Mouse (Mus musculus) liver, embryonic 14.5 days (tissue): ENCODE results near the gene Atg101. TPM values are rescaled to one million over a fixed set of nuclear protein-coding genes. Genes with fewer than 3 reads are reported as not detected.

Experiments
- ATAC-seq: fragments of 200-750 bp; cut with Nextera tagmentation; 2 replicates; pipeline ENCODE4 v1.8.0; 2017; ENCODE audit warnings: moderate number of reproducible peaks, mild to moderate bottlenecking, moderate library complexity; ENCODE audit not compliant: insufficient read depth
- DNase-seq, 3 experiments: peaks; one replicate each; pipeline ENCODE4 v3.0.0-alpha.2; 2012 to 2013; ENCODE audit warnings: low read depth in 3 of 3, low spot score in 3 of 3
- H3K27ac ChIP-seq: fragments of 300-500 bp; sonication (generic); 2 replicates; pipeline ENCODE4 v1.5.1; 2014; ENCODE audit warnings: moderate library complexity, mild to moderate bottlenecking, control low read depth, inconsistent platforms
- H3K27me3 ChIP-seq: fragments of 300-500 bp; sonication (generic); 2 replicates; pipeline ENCODE4 v1.6.1; 2014; ENCODE audit warnings: mild to moderate bottlenecking, low read length, moderate library complexity; ENCODE audit not compliant: control insufficient read depth, insufficient read depth
- H3K36me3 ChIP-seq: fragments of 300-500 bp; sonication (generic); replicated peaks from 2 replicates; pipeline ENCODE4 v1.6.1; 2014; ENCODE audit warnings: low read depth; ENCODE audit not compliant: control insufficient read depth, insufficient read depth
- H3K4me1 ChIP-seq, 2 experiments: fragments of 200-500 bp in 1 of 2; fragments of 300-500 bp in 1 of 2; sonication (generic) in 1 of 2; replicated peaks; 2 replicates each; pipeline ENCODE4 v1.6.1; 2012 to 2014; ENCODE audit warnings: antibody characterized with exemption in 1 of 2, inconsistent platforms in 1 of 2, low read length in 1 of 2; ENCODE audit not compliant: control insufficient read depth in 2 of 2, insufficient read depth in 2 of 2
- H3K4me2 ChIP-seq: fragments of 300-500 bp; sonication (generic); 2 replicates; pipeline ENCODE4 v1.6.1; 2014; ENCODE audit warnings: low read depth, mild to moderate bottlenecking, control low read depth, moderate library complexity
- H3K4me3 ChIP-seq, 2 experiments: fragments of 200-500 bp in 1 of 2; fragments of 300-500 bp in 1 of 2; sonication (generic) in 1 of 2; 2 replicates each; pipeline ENCODE4 v1.5.1; 2012 to 2014; ENCODE audit warnings: low read depth in 2 of 2, low read length in 2 of 2, mild to moderate bottlenecking in 2 of 2, control low read depth in 1 of 2, inconsistent platforms in 1 of 2, moderate library complexity in 1 of 2; ENCODE audit not compliant: insufficient read depth in 1 of 2
- H3K9ac ChIP-seq: fragments of 300-500 bp; sonication (generic); replicated peaks from 2 replicates; pipeline ENCODE4 v1.6.1; 2014; ENCODE audit warnings: mild to moderate bottlenecking, control low read depth, moderate library complexity
- H3K9me3 ChIP-seq: fragments of 300-500 bp; sonication (generic); 2 replicates; pipeline ENCODE4 v1.6.1; 2016; ENCODE audit warnings: low read length, mixed read lengths; ENCODE audit not compliant: control insufficient read depth
- CTCF ChIP-seq: IDR thresholded peaks from 2 replicates; pipeline ENCODE4 v1.5.1; 2016; ENCODE audit warnings: antibody characterized with exemption, low read depth, control low read depth
- EP300 ChIP-seq: IDR thresholded peaks from 2 replicates; pipeline ENCODE4 v1.6.1; 2016; ENCODE audit warnings: antibody characterized with exemption, low read depth
- WGBS: fragments of 180-500 bp; shearing (Covaris S2); extraction: QIAGEN DNeasy Blood & Tissue Kit; methylation state at CpG from one replicate; pipeline ENCODE4 v1.1.7; 2014; ENCODE audit not compliant: insufficient replicate concordance; 5-methylcytosine and 5-hydroxymethylcytosine counted together
- polyA plus RNA-seq, 2 experiments: library from polyadenylated mRNA; depleted of rRNA in 1 of 2; stranded (reverse) in 1 of 2; unstranded in 1 of 2; fragments of >200 nt; fragmentation: Nextera tagmentation in 1 of 2; extraction: Ambion mirVana in 1 of 2; gene quantifications; 2 replicates each; pipeline versions ENCODE4 v1.2.1 to v1.2.3; 2012 to 2014

Atg101 gene
- polyA plus RNA-seq, 2 experiments: 17.2 to 23.7 TPM

- H3K9ac ChIP-seq: no peak overlapping the region
- WGBS: 65% methylated on average over 7 of the region's 7 CpGs
- no peak overlapping the region for H3K4me2 ChIP-seq
- no peak for TF ChIP-seq EP300
- no peak for TF ChIP-seq CTCF
- no peak overlapping the region for H3K4me3 ChIP-seq
- DNase-seq (no peak), ATAC-seq (no peak)
- no peaks in the 10 kb centered on the region for H3K27me3 ChIP-seq
- H3K9me3 ChIP-seq: no peaks in the 10 kb centered on the region
- H3K36me3 ChIP-seq: peaks cover 1% of the 10 kb centered on the region
- H3K4me1 ChIP-seq: peaks cover 0 to 9% of the 10 kb centered on the region in 2 experiments; a peak in 1 of 4 replicates
- no peak overlapping the region for H3K27ac ChIP-seq
Measured at GRCm38 (mm10) chr15:101295106-101295505, 11.0 kb downstream of the Atg101 start.

DNA sequence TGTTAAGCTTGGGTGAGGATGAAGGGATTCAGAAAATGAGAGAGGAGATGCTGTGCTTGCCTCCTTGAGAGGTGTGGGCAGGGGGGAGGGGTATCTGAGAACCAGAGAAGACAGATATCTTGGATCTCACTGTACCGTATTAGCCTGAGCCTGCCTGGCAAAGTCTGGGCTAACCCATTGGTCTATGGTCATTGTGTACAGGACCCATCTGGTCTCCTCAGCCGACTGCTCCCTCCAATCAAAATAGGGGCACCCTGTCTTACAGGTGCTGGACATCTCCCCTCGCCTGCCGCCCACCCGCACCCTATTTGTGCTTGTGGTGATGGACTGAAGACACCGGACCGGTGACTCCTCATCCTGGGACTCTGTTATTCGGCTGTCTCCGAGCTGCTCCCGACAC is 11.5 kb downstream of the Atg101 start:
- no peaks in the 10 kb centered on the region for H3K27me3 ChIP-seq
- ATAC-seq (no peak), DNase-seq (no peak)
- H3K4me3 ChIP-seq: no peak overlapping the region
- H3K4me1 ChIP-seq: peaks cover 0 to 12% of the 10 kb centered on the region in 2 experiments; a peak in 2 of 4 replicates
- no peak overlapping the region for H3K27ac ChIP-seq
- H3K4me2 ChIP-seq: no peak overlapping the region
- TF ChIP-seq CTCF (no peak), EP300 (no peak)
- WGBS: 80% methylated on average over 10 of the region's 10 CpGs
- no peak overlapping the region for H3K9ac ChIP-seq
- H3K36me3 ChIP-seq: no peaks in the 10 kb centered on the region; the same call in 1 of the 2 replicates
- H3K9me3 ChIP-seq: no peaks in the 10 kb centered on the region

GRCm38 (mm10) chr15:101296091-101296490 is 12.0 kb downstream of the Atg101 start:
- H3K9me3 ChIP-seq: no peaks in the 10 kb centered on the region
- WGBS: 80% methylated on average over 11 of the region's 11 CpGs
- TF ChIP-seq EP300 (no peak), CTCF (no peak)
- no peaks in the 10 kb centered on the region for H3K36me3 ChIP-seq
- DNase-seq (no peak), ATAC-seq (no peak)
- no peak overlapping the region for H3K9ac ChIP-seq
- no peak overlapping the region for H3K27ac ChIP-seq
- H3K4me2 ChIP-seq: no peak overlapping the region
- no peaks in the 10 kb centered on the region for H3K27me3 ChIP-seq
- peaks cover 0 to 12% of the 10 kb centered on the region in 2 experiments; a peak in 2 of 4 replicates for H3K4me1 ChIP-seq
- H3K4me3 ChIP-seq: no peak overlapping the region

- Histone ChIP-seq H3K9me3 (no peaks in the 10 kb centered on the region), H3K36me3 (no peaks in the 10 kb centered on the region), H3K4me1 (peaks cover 0 to 12% of the 10 kb centered on the region in 2 experiments; a peak in 2 of 4 replicates), H3K9ac (no peak overlapping the region), H3K27ac (no peak overlapping the region), H3K4me2 (no peak overlapping the region), H3K27me3 (no peaks in the 10 kb centered on the region), H3K4me3 (no peak overlapping the region)
- DNase-seq (no peak), ATAC-seq (no peak)
- no peak for TF ChIP-seq EP300
- no peak for TF ChIP-seq CTCF
- 9% methylated on average over 7 of the region's 7 CpGs for whole genome bisulfite sequencing
Measured at GRCm38 (mm10) chr15:101297988-101298387, 13.9 kb downstream of the Atg101 start.

DNA sequence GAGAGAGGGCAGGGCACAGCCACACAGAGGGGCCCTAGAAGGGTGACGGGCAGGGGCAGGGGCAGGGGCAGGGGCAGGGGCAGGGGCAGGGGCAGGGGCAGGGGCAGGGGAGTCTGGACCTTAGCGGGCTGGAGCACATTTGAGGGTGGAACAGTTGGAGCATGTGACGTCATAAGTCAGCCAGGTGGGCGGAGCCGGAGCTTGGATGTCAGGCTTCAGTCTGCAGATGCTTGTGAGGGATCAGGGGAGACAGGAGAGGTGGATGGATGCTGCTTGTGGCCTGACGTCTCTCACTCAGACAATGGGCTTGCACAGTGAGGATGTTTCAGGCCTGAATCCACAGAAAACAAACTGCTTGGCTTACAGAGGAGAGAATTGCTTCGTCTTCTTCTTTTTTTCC is 14.5 kb downstream of the Atg101 start:
- H3K27me3 ChIP-seq: no peaks in the 10 kb centered on the region
- no peak overlapping the region for H3K4me2 ChIP-seq
- no peak overlapping the region for H3K9ac ChIP-seq
- no peak for DNase-seq
- no peak overlapping the region for H3K27ac ChIP-seq
- H3K9me3 ChIP-seq: no peaks in the 10 kb centered on the region
- H3K4me3 ChIP-seq: no peak overlapping the region
- WGBS: 20% methylated on average over 7 of the region's 7 CpGs
- H3K4me1 ChIP-seq: peaks cover 0 to 12% of the 10 kb centered on the region in 2 experiments; a peak in 2 of 4 replicates
- TF ChIP-seq CTCF (no peak), EP300 (no peak)
- ATAC-seq: no peak
- H3K36me3 ChIP-seq: no peaks in the 10 kb centered on the region
